Mouse (Mus musculus): ENCODE measurements at regions not wholly inside any gene's neighbourhood (a gene's known extent, or its start where the extent isn't known, plus 50 kb on each side); places are given as distances from the start of the nearest gene placed in this dataset.

GRCm38 (mm10) chr10:109490765-109491164, 480.0 kb upstream of the Syt1 start:
- H3K4me1 ChIP-seq (ENCODE audit: control insufficient read depth, insufficient read depth, low read length), result no peaks in the 10 kb centered on the region
- H3K27ac ChIP-seq (ENCODE audit: insufficient read depth, low read length), result no peak overlapping the region
- no peak for TF ChIP-seq POLR2A (IDR thresholded peaks at IDR 0.05; ENCODE audit: low read depth, low read length)
- TF ChIP-seq CTCF (IDR thresholded peaks at IDR 0.05; ENCODE audit: borderline replicate concordance, insufficient read depth, low read length), result no peak
- H3K4me3 ChIP-seq (ENCODE audit: insufficient read depth, low read length), result no peak overlapping the region

- Histone ChIP-seq H3K4me3 (ENCODE audit: insufficient read depth, low read length) (no peak overlapping the region), H3K27ac (ENCODE audit: insufficient read depth, low read length) (no peak overlapping the region), H3K4me1 (ENCODE audit: control insufficient read depth, insufficient read depth, low read length) (no peaks in the 10 kb centered on the region)
- TF ChIP-seq CTCF (IDR thresholded peaks at IDR 0.05; ENCODE audit: borderline replicate concordance, insufficient read depth, low read length) (no peak), POLR2A (IDR thresholded peaks at IDR 0.05; ENCODE audit: low read depth, low read length) (no peak)
Observed at GRCm38 (mm10) chr10:109488000-109488399, 477.2 kb upstream of the Syt1 start.

- Histone ChIP-seq H3K4me3 (ENCODE audit: insufficient read depth, low read length) (no peak overlapping the region), H3K4me1 (ENCODE audit: control insufficient read depth, insufficient read depth, low read length) (no peaks in the 10 kb centered on the region), H3K27ac (ENCODE audit: insufficient read depth, low read length) (no peak overlapping the region)
- TF ChIP-seq POLR2A (IDR thresholded peaks at IDR 0.05; ENCODE audit: low read depth, low read length), result no peak
- no peak for TF ChIP-seq CTCF (IDR thresholded peaks at IDR 0.05; ENCODE audit: borderline replicate concordance, insufficient read depth, low read length)
Observed at GRCm38 (mm10) chr10:109486917-109487604, 476.3 kb upstream of the Syt1 start.

- H3K4me3 ChIP-seq (ENCODE audit: insufficient read depth, low read length), result no peak overlapping the region
- TF ChIP-seq CTCF (IDR thresholded peaks at IDR 0.05; ENCODE audit: borderline replicate concordance, insufficient read depth, low read length) (no peak), POLR2A (IDR thresholded peaks at IDR 0.05; ENCODE audit: low read depth, low read length) (no peak)
- no peaks in the 10 kb centered on the region for H3K4me1 ChIP-seq (ENCODE audit: control insufficient read depth, insufficient read depth, low read length)
- H3K27ac ChIP-seq (ENCODE audit: insufficient read depth, low read length), result no peak overlapping the region
Observed at GRCm38 (mm10) chr10:109480551-109480950, 469.8 kb upstream of the Syt1 start.

GRCm38 (mm10) chr10:109479941-109480340, 469.2 kb upstream of the Syt1 start:
- TF ChIP-seq POLR2A (IDR thresholded peaks at IDR 0.05; ENCODE audit: low read depth, low read length), result no peak
- no peak for TF ChIP-seq CTCF (IDR thresholded peaks at IDR 0.05; ENCODE audit: borderline replicate concordance, insufficient read depth, low read length)

GRCm38 (mm10) chr10:109466516-109466915, 455.7 kb upstream of the Syt1 start:
- Histone ChIP-seq H3K27ac (ENCODE audit: insufficient read depth, low read length) (no peak overlapping the region), H3K4me3 (ENCODE audit: insufficient read depth, low read length) (no peak overlapping the region), H3K4me1 (ENCODE audit: control insufficient read depth, insufficient read depth, low read length) (no peaks in the 10 kb centered on the region)
- TF ChIP-seq CTCF (IDR thresholded peaks at IDR 0.05; ENCODE audit: borderline replicate concordance, insufficient read depth, low read length), result no peak
- TF ChIP-seq POLR2A (IDR thresholded peaks at IDR 0.05; ENCODE audit: low read depth, low read length), result no peak

More at GRCm38 (mm10) chr10:109479941-109480340, 469.2 kb upstream of the Syt1 start:
- Histone ChIP-seq H3K27ac (ENCODE audit: insufficient read depth, low read length) (no peak overlapping the region), H3K4me3 (ENCODE audit: insufficient read depth, low read length) (no peak overlapping the region), H3K4me1 (ENCODE audit: control insufficient read depth, insufficient read depth, low read length) (no peaks in the 10 kb centered on the region)

GRCm38 (mm10) chr10:109431112-109431511, 420.3 kb upstream of the Syt1 start:
- no peak overlapping the region for H3K4me3 ChIP-seq (ENCODE audit: insufficient read depth, low read length)
- H3K4me1 ChIP-seq (ENCODE audit: control insufficient read depth, insufficient read depth, low read length), result no peaks in the 10 kb centered on the region
- no peak for TF ChIP-seq CTCF (IDR thresholded peaks at IDR 0.05; ENCODE audit: borderline replicate concordance, insufficient read depth, low read length)
- no peak for TF ChIP-seq POLR2A (IDR thresholded peaks at IDR 0.05; ENCODE audit: low read depth, low read length)
- no peak overlapping the region for H3K27ac ChIP-seq (ENCODE audit: insufficient read depth, low read length)

- no peaks in the 10 kb centered on the region for H3K4me1 ChIP-seq (ENCODE audit: control insufficient read depth, insufficient read depth, low read length)
Observed at GRCm38 (mm10) chr10:109427878-109428277, 417.1 kb upstream of the Syt1 start.

GRCm38 (mm10) chr10:109407011-109407410, 396.2 kb upstream of the Syt1 start:
- H3K4me3 ChIP-seq (ENCODE audit: insufficient read depth, low read length), result no peak overlapping the region
- no peaks in the 10 kb centered on the region for H3K4me1 ChIP-seq (ENCODE audit: control insufficient read depth, insufficient read depth, low read length)
- H3K27ac ChIP-seq (ENCODE audit: insufficient read depth, low read length), result no peak overlapping the region
- no peak for TF ChIP-seq POLR2A (IDR thresholded peaks at IDR 0.05; ENCODE audit: low read depth, low read length)
- TF ChIP-seq CTCF (IDR thresholded peaks at IDR 0.05; ENCODE audit: borderline replicate concordance, insufficient read depth, low read length), result no peak

More at GRCm38 (mm10) chr10:109427878-109428277, 417.1 kb upstream of the Syt1 start:
- TF ChIP-seq POLR2A (IDR thresholded peaks at IDR 0.05; ENCODE audit: low read depth, low read length) (no peak), CTCF (IDR thresholded peaks at IDR 0.05; ENCODE audit: borderline replicate concordance, insufficient read depth, low read length) (no peak)
- Histone ChIP-seq H3K27ac (ENCODE audit: insufficient read depth, low read length) (no peak overlapping the region), H3K4me3 (ENCODE audit: insufficient read depth, low read length) (no peak overlapping the region)

GRCm38 (mm10) chr10:109405116-109405685, 394.4 kb upstream of the Syt1 start:
- Histone ChIP-seq H3K4me3 (ENCODE audit: insufficient read depth, low read length) (no peak overlapping the region), H3K4me1 (ENCODE audit: control insufficient read depth, insufficient read depth, low read length) (no peaks in the 10 kb centered on the region), H3K27ac (ENCODE audit: insufficient read depth, low read length) (no peak overlapping the region)
- TF ChIP-seq CTCF (IDR thresholded peaks at IDR 0.05; ENCODE audit: borderline replicate concordance, insufficient read depth, low read length), result no peak
- no peak for TF ChIP-seq POLR2A (IDR thresholded peaks at IDR 0.05; ENCODE audit: low read depth, low read length)

Data from embryonic fibroblast, embryonic 13.5 days (primary cell).